Mouse (Mus musculus) spleen, postnatal 36 days (tissue): ENCODE measurements around the gene Gm10471.
"Not testable (repeated sequence)": the region's sequence is repeated elsewhere in the genome, so short reads cannot be mapped to it uniquely, and the experiment has no call there.

Source experiments
- DNase-seq, 2 experiments: peaks; one replicate each; pipeline ENCODE4 v3.0.0; 2022; ENCODE audit warnings: low spot score in 2 of 2, mixed read lengths in 1 of 2

The Gm10471 gene

GRCm38 (mm10) chr5:26089191-26089590, at the start of gene Gm10471:
Gene Gm10471, minus strand, starts transcription at chr5:26089291.
- not testable (repeated sequence) for DNase-seq

- not testable (repeated sequence) for DNase-seq
Observed at GRCm38 (mm10) chr5:26121321-26121720, 32.2 kb upstream of the Gm10471 start, which contains the start of gene Gm10220. Gene Gm10220, minus strand, starts transcription at chr5:26121421.

GRCm38 (mm10) chr5:26105262-26105661, 16.2 kb upstream of the Gm10471 start, which contains the start of gene 5031410I06Rik:
Gene 5031410I06Rik, minus strand, starts transcription at chr5:26105362.
- DNase-seq, result not testable (repeated sequence)

- not testable (repeated sequence) for DNase-seq
Observed at GRCm38 (mm10) chr5:26079023-26079422, 10.1 kb downstream of the Gm10471 start.

GRCm38 (mm10) chr5:26070716-26071115, 18.4 kb downstream of the Gm10471 start:
- DNase-seq, result no peak

- not testable (repeated sequence) for DNase-seq
Observed at GRCm38 (mm10) chr5:26058481-26058880, 30.6 kb downstream of the Gm10471 start, which contains the start of gene Gm7347. Gene Gm7347, minus strand, starts transcription at chr5:26058581.

- not testable (repeated sequence) for DNase-seq
Observed at GRCm38 (mm10) chr5:26039458-26039857, 49.6 kb downstream of the Gm10471 start, which contains the start of gene Speer4a. Gene Speer4a, minus strand, starts transcription at chr5:26039558.
